Mouse (Mus musculus) spleen, adult 2 months (tissue): ENCODE data around the gene Efcab9. TPM values are rescaled to one million over a fixed set of nuclear protein-coding genes. Genes with fewer than 3 reads are reported as not detected.

Experiments used
- DNase-seq, 2 experiments: peaks; one replicate each; pipeline versions ENCODE4 v3.0.0 to v3.0.0-alpha.2; 2012 to 2021; ENCODE audit warnings: low spot score in 2 of 2, low read depth in 1 of 2
- H3K27ac ChIP-seq: fragments of 200-500 bp; 2 replicates; pipeline ENCODE4 v1.5.1; 2012; ENCODE audit warnings: low read length, inconsistent platforms; ENCODE audit not compliant: insufficient read depth
- H3K27me3 ChIP-seq: fragments of 200-500 bp; 2 replicates; pipeline ENCODE4 v1.6.1; 2012; ENCODE audit warnings: mild to moderate bottlenecking, moderate library complexity, low read length, inconsistent platforms; ENCODE audit not compliant: control insufficient read depth, insufficient read depth
- H3K36me3 ChIP-seq: fragments of 200-500 bp; 2 replicates; pipeline ENCODE4 v1.6.1; 2012; ENCODE audit warnings: mild to moderate bottlenecking, low read length, inconsistent platforms; ENCODE audit not compliant: control insufficient read depth, insufficient read depth
- H3K4me1 ChIP-seq: fragments of 200-500 bp; 2 replicates; pipeline ENCODE4 v1.6.1; 2011; ENCODE audit warnings: inconsistent platforms; ENCODE audit not compliant: control insufficient read depth, insufficient read depth, insufficient read length
- H3K4me3 ChIP-seq: fragments of 200-500 bp; 2 replicates; pipeline ENCODE4 v1.5.1; 2011; ENCODE audit warnings: mild to moderate bottlenecking, inconsistent platforms; ENCODE audit not compliant: insufficient read depth, insufficient read length; ENCODE audit errors: extremely low read depth
- CTCF ChIP-seq: fragments of 200-500 bp; IDR thresholded peaks from 2 replicates; pipeline ENCODE4 v1.5.1; 2011; ENCODE audit warnings: mild to moderate bottlenecking, inconsistent platforms; ENCODE audit not compliant: insufficient read depth, insufficient read length, insufficient replicate concordance; ENCODE audit errors: extremely low read depth
- POLR2A ChIP-seq: fragments of 200-500 bp; IDR thresholded peaks from 2 replicates; pipeline ENCODE4 v1.6.1; 2011; ENCODE audit warnings: low read depth, low read length, inconsistent platforms
- WGBS: fragments of 180-500 bp; shearing (Covaris S2); methylation state at CpG from one replicate; pipeline ENCODE4 v1.1.7; 2018; 5-methylcytosine and 5-hydroxymethylcytosine counted together
- polyA plus RNA-seq: library from polyadenylated mRNA; depleted of rRNA; stranded (reverse); fragments of >200 nt; gene quantifications from 2 replicates; pipeline ENCODE4 v1.2.3, GENCODE M21; 2012; rRNA removed

Efcab9 gene
- polyA plus RNA-seq, 1 experiment, result 0.16 TPM

DNA sequence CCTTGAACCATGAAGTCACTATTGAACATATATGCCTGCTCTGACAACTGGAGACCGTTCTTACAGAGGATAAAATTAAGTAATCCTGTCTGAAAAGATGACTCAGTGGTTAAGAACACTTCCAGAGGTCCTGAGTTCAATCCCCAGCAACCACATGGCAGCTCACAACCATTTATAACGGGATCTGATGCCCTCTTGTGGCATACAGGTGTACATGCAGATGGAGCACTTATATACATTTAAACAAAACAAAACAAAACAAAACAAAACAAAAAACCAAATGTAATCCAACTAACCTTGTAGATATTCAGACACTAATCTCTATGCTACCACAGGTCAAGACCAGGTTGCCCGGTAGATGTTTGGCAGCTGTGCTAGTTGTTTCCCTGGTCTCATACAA lies 44.4 kb downstream of the Efcab9 start:
- Histone ChIP-seq H3K4me3 (no peak overlapping the region), H3K27me3 (no peaks in the 10 kb centered on the region), H3K4me1 (peaks cover 8% of the 10 kb centered on the region), H3K36me3 (no peaks in the 10 kb centered on the region), H3K27ac (no peak overlapping the region)
- no peak for DNase-seq
- TF ChIP-seq CTCF, result no peak
- no peak for TF ChIP-seq POLR2A
- 89% methylated on average over 3 of the region's 3 CpGs for WGBS

DNA sequence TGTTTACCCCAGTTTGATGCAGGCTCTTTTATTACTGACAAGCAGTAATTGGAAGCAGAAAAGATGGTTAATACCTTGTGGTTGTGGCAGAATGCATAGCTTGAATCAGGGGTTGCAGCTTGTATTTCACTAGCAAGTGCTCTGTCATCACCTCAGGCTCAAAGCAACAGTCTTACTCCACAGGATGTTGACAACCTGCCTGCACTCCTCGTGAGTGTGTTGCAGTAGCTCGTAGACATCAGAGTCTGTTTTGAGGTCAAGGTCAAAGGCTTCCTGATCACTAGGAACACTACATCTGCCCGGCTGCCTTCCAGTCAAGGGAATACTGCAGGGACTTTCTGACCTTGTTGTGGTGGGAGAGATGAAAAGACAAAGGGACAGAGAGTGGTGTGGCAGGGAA lies 45.3 kb downstream of the Efcab9 start:
- peaks cover 8% of the 10 kb centered on the region for H3K4me1 ChIP-seq
- no peak for TF ChIP-seq CTCF
- TF ChIP-seq POLR2A, result no peak
- WGBS, result 56% methylated on average over 3 of the region's 3 CpGs
- no peak overlapping the region for H3K4me3 ChIP-seq
- H3K36me3 ChIP-seq, result no peaks in the 10 kb centered on the region
- DNase-seq, result no peak
- no peak overlapping the region for H3K27ac ChIP-seq
- H3K27me3 ChIP-seq, result no peaks in the 10 kb centered on the region

DNA sequence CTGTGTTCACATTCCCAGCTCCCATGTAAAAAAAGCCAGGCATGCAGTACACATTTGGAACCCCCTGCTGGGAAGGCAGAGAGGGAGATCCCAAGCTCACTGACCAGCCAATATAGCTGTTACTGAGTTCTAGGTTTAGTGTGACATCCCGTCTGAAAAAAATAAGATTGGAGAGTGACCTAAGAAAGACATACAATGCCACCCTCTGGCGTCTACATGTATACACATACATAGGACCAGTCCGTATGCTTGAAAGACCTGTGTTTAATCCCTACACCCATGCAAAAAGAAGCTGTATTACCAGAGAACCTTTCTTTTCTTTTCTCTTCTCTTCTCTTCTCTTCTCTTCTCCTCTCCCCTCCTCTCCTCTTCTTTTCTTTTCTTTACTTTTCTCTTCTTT lies 46.6 kb downstream of the Efcab9 start:
- no peak for TF ChIP-seq POLR2A
- TF ChIP-seq CTCF, result no peak
- peaks cover 8% of the 10 kb centered on the region for H3K4me1 ChIP-seq
- no peaks in the 10 kb centered on the region for H3K27me3 ChIP-seq
- DNase-seq, result no peak
- no peaks in the 10 kb centered on the region for H3K36me3 ChIP-seq
- no peak overlapping the region for H3K4me3 ChIP-seq
- WGBS, result 65% methylated on average over 3 of the region's 3 CpGs
- no peak overlapping the region for H3K27ac ChIP-seq

DNA sequence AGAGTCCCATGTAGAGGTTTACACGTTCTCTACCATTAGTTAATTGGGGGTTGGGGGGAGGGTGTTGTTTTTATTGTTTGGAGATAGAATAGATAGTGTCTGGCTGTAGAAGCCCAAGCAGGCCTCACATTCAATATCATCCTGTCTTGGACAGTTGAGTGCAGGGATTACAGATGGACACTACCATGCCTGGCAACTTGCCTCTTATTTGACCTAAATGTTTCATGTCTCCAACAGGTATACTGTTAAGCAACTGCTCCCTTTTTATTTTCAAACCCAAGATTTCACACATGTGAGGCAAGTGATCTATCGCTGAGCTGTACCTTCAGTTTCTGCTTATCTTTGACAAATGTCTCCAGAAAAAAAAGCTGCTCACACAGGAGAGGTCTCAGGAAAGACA lies 50.4 kb downstream of the Efcab9 start:
- H3K4me3 ChIP-seq, result no peak overlapping the region
- DNase-seq, result no peak
- no peaks in the 10 kb centered on the region for H3K4me1 ChIP-seq
- no peaks in the 10 kb centered on the region for H3K36me3 ChIP-seq
- no peaks in the 10 kb centered on the region for H3K27me3 ChIP-seq
- TF ChIP-seq CTCF (no peak), POLR2A (no peak)
- H3K27ac ChIP-seq, result no peak overlapping the region
- 77% methylated on average over 2 of the region's 2 CpGs for WGBS

DNA sequence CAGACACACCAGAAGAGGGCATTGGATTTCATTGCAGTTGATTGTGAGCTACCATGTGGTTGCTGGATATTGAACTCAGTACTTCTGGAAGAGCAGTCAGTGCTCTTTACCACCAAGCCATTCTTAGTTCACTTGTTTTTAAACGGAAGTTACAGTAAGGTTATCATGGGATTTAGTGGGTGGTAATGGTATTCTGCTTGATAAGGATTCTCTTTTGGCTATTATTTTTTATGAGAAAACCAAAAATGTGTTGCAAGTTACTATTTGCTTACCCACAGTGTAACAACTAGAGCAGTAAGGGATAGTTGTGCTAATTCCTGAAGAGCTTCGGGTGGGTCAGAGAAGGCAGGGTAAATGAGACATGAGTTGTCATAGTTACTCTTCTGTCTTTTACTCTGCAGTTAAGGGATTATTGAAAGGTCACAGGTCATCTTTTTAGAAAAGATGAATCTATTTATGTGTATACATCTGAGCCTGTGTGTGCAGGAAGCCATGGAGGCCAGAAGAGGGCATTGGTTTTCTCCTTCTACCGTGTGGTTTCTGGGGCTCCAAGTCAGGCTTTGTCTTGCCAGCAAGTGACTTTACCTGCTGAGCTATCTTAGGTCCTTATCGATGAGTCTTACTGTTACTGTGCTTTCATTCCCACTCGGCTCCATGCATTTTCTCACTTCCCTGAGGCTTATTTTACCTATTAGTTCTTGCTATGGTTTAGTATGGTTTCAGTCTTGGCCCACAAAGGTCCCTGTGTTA lies 56.2 kb downstream of the Efcab9 start:
- no peak for DNase-seq
- H3K27me3 ChIP-seq, result no peaks in the 10 kb centered on the region
- H3K36me3 ChIP-seq, result no peaks in the 10 kb centered on the region
- TF ChIP-seq CTCF (no peak), POLR2A (no peak)
- H3K4me3 ChIP-seq, result no peak overlapping the region
- no peaks in the 10 kb centered on the region for H3K4me1 ChIP-seq
- no peak overlapping the region for H3K27ac ChIP-seq
- 88% methylated on average over 5 of the region's 5 CpGs for WGBS

DNA sequence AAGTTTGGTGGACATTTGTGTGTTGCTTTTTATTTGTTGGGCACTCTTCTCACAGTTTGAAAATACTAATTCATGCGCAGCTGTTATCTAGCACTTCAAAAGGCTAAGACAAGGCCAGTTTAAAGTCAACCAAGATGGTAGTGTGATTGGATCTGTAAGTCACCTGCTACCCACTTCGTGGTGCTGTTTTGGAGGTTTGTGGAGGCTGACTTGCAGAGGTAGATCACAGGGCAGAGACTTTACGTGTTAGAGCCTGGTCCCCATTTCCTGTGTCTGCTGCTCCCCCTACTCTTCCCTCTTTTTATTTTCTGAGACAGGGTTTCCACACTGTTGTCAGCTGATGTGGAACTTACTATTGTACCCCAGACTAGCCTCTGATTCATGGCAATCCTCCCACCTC lies 57.2 kb downstream of the Efcab9 start:
- Histone ChIP-seq H3K4me3 (no peak overlapping the region), H3K27ac (no peak overlapping the region), H3K27me3 (no peaks in the 10 kb centered on the region), H3K4me1 (no peaks in the 10 kb centered on the region), H3K36me3 (no peaks in the 10 kb centered on the region)
- DNase-seq, result no peak
- TF ChIP-seq POLR2A (no peak), CTCF (no peak)
- 64% methylated on average over 3 of the region's 3 CpGs for WGBS

Other genes with a start within 250 kb of the Efcab9 start
- 52,565 and 79,309 TPM in 2 replicates for gene Hba-a1, start 248.6 kb downstream of the Efcab9 start, polyA plus RNA-seq
- gene Hbq1b, start 245.1 kb downstream of the Efcab9 start, polyA plus RNA-seq, result 51.0 and 62.0 TPM in 2 replicates
- gene Hba-a2, start 235.6 kb downstream of the Efcab9 start, polyA plus RNA-seq, result 85,032 and 127,038 TPM in 2 replicates
- 6.4 and 12.1 TPM in 2 replicates for gene Hbq1a, start 232.0 kb downstream of the Efcab9 start, polyA plus RNA-seq
- gene Sh3pxd2b, start 184.3 kb downstream of the Efcab9 start, polyA plus RNA-seq, result 2.2 and 2.8 TPM in 2 replicates
- gene Ubtd2, start 76.7 kb downstream of the Efcab9 start, polyA plus RNA-seq, result 2.4 and 3.1 TPM in 2 replicates
- gene Stk10, start 1.2 kb upstream of the Efcab9 start, polyA plus RNA-seq, result 82.8 and 87.0 TPM in 2 replicates
- gene Fbxw11, start 110.6 kb upstream of the Efcab9 start, polyA plus RNA-seq, result 20.2 and 23.6 TPM in 2 replicates